Mouse (Mus musculus): ENCODE results near the gene Piezo1.

Gene Piezo1

DNA sequence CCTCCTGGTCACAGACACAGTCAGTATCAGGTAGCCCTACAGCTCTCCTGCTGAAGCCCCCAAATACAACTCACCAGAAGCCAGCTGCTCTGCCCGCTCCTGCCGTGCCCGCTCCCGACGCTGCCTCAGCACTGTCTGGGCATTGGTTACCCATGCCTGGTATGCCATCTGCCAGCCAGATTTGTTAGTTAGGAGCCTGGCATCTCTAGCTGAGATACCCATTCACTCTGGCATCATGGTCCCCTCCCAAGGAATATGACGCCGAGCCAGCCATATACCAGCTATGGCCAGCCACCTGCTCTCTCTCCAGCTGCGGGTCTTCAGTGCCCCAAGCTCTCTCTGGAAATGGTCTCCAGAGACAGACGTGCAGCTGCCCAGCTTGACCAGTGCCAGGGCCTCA lies 62.7 kb downstream of the Piezo1 start:
- no peak for DNase-seq

DNA sequence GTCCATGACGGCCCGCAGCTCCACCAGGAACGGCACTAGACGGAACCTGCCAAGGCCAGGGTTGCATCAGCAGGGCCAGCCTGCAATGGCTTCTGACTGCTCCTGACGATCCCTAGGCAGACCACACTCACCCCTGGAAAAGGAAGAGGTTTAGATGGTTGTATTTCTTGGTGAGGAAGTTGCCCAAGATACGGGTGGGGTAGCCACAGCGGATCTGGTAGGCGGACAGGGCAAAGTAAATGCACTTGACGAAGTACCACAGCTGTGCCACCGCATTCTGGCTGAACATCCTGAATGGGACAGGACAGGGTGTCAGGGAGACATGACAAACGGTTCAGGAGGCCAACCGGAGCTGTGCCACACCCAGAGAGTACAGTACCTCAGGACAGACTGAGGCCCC lies 66.3 kb downstream of the Piezo1 start:
- DNase-seq = no peak

DNA sequence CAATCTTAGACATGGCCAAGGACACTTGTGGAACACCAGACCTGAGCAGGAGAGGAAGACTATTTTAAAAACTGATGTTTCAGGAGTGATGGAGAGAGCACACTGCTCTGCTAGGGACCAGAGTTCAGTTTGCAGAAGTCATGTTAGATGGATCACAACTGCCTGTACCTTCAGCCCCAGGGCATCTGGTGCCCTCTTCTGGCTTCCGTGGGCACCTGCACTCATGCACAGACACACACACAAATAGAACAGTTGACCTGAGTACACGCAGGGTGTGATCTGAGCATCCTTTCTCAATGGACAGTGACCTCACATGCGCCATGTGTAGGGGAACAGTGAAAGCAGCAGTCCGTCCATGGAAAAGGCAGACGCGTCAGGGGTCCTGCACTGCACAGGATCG lies 67.3 kb downstream of the Piezo1 start:
- DNase-seq = no peak

DNA sequence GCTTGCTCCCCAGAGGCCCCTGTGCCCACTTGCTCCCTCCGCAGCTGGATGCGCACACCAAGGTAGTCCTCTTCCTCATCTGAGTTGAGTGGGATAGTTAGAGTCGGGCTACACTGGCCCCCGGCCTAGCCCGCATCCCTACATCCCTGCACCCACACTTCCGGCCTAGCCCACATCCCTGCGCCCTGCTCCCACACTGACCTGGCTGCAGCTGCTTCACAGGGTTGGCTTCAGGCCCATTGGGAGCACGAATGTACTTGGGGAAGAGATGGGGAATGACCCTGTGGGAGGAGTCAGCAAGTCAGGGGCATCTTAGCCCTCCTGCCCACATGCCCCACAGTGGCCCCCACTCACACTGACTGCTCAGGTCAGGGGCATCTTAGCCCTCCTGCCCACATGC lies 68.7 kb downstream of the Piezo1 start:
- DNase-seq = no peak

DNA sequence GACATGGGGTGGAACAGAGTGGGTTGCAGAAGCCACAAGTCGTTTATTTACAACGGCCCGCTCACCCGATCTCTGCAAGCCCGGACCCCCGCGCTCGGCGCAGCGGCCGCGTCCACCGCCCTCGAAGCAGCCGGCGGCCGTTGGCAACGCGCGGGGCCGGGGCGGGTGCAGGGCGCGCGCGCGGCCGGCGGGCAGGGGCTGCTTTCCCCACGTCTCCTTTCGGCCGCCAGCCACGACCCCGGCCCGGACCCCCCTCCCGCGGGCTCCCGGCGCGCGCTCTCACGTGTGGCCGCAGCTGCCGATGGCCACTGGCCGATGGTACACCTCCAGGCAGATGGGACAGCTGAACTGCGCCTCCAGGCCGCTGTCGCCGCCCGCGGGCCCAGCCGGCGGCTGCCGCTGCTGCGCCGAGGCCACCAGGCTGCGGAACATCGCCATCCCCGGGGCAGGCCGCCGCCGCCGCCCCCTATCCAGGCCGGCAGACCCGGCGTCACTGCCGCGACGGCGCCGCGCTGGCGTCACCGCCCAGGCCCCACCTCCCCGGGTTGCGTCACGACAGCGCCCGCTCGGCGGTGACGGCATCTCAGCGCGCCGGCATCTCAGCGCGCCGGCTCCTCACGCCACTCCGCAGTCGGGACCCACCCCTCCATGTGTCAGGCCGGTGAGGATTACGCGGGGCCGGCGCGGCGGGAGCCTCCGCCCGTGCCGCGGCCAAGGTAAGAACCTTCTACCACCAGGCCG lies 75.4 kb downstream of the Piezo1 start, which contains the start of the genes Rnf166 and Ctu2:
Gene Rnf166, minus strand, starts transcription at position 485 of the 741 bp plus-strand sequence.
Gene Ctu2, plus strand, starts transcription at position 564 of the 741 bp plus-strand sequence.
- peak; percentile 93 for DNase-seq

DNA sequence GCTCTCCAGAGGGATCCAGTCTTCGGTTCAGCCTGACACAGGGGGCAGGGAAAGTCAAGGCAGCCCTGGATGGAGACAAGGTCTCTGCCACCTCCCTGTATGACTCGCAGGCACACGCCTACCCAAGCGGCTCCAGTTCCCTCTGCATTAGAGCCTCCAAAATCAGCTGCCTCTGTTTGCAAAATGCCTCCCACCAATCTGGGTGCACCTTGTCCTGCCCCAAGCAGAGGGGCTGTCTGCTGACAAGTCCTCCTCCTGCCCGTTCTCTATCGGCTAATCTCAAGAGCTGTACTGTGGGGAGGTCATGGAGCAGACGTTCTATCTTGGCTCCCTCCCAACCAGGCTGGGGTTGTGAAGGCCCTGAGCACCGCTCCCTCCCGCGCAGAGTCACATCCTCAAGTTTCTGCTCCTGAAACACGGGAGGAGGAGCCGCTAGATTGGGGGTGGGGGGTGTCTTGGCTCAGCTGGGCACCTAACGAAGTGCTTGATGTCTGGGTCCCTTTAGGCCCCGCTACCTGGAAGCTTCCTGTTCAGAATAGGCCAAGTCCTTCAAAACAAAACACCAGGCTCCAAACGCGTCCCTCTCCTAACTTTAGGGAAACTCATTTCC lies 76.1 kb downstream of the Piezo1 start:
- peak; percentile 66 for DNase-seq

DNA sequence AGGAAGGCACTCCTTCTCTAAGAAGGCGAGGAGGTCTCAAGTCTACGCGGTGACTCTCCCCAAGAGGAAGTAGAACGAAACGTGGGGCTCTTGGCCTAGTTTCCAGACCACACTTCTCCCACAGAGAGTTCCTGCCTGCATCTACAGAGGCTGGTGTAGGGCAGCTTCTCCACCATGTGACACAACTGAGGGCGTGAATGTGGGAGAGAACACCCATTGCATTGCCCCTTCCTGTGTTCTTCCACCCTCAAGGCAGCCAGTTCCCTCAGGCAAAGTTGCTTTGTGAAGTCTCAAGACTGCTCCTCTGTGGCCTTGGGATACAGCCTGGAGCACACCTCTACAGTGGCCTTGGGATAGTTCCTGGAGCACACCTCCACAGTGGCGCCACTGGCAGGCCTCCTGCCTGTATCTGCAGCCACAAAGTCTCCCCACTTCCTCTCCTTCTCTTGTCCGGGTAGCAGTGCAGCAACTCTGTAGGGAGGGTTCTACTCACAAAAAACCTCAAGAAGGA lies 77.2 kb downstream of the Piezo1 start:
- no peak for DNase-seq

DNA sequence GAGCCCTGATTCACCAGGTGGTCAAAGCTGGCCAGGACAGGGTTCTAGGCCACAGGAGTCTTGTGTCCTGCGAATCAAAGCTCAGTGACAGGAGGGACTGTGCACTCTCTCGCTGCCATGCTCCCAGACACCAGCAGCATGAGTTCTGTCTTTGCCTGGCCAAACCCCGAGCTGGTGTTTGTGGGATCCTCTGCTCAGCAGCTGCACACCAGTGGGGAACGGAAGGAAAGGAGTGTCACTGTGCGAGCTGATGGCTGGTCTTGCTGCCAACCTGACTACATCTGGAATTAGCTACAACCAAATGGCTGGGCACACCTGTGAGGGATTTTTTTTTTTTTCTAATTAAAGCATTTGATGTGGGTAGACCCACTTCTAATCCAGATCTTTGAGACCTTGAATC lies 80.4 kb downstream of the Piezo1 start:
- no peak for DNase-seq

DNA sequence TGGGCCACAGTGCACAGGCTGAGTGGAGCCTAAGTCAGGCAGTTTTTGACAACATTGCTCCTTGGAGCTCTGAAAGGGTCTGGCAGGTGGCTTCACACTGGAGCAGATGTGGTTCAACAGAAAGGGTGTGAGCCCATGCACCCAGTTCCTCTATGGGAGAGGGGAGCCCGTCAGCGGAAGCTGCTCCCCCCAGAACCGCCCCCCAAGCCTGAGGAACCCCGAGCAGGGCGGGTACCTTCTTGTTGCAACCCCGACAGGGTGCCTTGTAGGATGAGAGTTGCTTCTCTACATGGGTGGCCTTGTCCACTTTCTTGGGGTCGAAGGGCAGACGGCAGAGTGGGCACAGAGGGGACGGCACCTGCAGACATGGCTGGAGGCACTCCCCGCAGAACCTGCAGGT lies 81.2 kb downstream of the Piezo1 start:
- DNase-seq = no peak

DNA sequence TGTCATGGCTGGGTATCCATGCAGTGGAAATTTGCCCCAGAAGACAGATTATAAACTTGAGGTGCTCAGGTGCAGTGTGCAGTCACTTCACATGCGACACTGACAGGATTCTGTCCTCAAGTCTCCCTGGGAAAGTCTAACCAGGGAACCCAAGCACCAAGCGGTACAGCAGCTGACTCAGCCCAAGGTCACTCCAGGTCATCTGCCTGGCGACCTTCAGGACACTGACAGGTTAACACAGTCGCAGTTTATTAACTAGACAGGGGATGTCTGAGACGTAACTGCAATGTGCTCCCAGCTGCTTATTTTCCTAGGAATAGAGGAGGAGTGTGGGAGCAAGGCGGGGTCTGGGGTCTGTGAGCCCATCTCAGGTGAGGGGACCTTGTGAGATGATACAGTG lies 81.7 kb downstream of the Piezo1 start:
- DNase-seq = no peak

DNA sequence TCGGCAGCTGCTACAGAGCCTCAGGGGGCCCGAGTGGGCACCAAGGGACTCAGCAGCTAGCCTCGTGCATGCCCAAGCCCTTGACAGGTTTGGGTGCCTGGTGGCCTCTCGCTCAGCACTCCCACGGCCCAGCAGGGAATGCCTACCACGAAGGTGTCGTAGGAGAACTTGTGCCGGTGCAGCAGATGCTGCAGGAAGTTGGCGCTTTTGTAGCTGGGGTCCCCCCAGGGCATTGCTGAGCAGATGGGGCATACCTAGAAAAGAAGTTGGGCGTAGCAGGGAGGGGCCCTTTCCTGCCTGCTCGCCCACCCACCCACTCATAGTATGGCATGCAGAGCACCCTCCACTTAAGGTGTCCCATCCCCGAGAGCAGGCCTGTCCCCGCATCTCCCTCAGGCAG lies 83.3 kb downstream of the Piezo1 start:
- no peak for DNase-seq

DNA sequence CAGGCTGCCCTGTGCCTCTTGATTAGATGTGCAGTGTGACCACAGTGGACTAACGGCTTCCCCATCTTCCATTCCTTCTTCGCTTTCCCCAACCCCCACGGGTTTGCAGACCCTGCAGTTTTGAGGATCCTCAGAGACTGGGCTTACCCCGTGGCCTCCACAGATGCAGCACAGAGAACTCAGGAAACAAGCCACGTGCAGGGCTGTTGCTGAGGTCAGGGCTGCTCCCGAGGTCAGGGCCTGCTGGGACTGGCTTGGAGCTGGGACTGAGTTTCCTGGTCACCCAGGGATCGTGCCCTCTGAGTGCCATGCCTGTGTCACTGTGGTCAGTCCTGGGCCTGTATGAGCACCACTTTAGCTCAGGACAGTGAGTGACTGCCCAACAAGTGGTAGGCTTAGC lies 86.1 kb downstream of the Piezo1 start:
- no peak for DNase-seq

DNA sequence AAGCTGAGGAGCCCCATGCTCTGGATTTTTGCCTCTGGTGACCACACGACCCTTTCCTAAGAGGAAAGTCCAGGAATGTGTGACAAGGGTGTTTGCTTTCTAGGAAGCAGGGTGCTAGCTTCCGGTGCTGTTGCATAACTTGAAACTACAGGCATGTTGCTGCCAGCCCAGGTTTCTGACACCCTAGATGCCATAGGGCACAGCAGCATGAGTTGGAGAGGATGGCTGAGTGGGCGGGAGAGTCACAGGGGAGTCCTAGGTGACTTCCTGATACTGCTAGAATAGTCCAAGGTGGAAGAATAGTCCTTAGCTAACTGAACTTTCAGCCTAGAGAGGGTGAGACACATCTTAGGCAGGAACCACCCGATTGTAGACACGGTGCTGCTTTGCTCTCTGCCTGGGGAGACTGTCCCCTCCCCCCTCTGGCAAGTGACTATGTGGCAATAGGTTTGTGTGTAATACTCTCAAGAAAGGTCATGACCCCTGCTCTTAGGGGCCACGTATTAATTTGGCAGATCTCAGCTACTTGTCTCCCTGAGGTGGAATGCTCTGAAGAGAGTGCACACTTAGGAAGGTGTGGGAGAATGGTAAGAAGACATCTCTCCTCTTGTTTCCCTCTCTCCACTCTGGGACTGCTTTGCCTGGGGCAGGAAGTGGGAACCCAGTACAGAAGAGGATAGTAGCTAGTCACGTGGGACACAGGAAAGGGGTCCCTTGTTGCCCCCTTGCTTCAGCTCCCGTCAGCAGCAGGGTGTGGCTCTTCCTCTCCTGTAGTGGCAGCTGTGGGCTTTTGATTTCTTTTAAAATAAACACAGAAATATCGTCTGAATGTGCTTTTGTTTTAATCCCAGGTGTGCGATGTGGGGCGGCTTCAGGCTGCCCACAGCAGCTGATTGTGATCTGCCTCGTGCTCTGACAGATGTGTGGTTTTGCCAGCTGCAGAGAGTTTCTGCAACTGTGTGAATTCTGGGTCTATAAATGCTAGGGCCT lies 87.2 kb downstream of the Piezo1 start:
- peak; percentile 54 for DNase-seq

DNA sequence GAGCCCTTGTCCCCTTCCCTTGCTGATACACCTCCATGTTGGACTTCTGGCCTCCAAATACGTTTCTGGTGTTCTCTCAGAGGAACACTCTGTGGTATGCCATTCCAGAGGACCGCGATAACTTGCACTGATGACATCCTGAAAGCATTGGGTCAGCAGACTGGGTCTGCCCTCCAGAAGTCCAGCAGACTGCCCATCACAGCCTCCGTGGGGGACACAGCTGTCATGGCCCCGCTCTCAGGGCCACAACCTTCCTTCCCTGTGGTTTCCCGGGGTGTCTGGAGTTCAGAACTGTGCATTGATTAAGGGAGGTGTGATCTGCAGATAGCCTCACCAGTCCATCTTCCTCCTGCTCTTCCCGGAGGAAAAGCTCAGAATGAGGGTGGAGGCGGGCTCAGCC lies 88.6 kb downstream of the Piezo1 start:
- DNase-seq = no peak

DNA sequence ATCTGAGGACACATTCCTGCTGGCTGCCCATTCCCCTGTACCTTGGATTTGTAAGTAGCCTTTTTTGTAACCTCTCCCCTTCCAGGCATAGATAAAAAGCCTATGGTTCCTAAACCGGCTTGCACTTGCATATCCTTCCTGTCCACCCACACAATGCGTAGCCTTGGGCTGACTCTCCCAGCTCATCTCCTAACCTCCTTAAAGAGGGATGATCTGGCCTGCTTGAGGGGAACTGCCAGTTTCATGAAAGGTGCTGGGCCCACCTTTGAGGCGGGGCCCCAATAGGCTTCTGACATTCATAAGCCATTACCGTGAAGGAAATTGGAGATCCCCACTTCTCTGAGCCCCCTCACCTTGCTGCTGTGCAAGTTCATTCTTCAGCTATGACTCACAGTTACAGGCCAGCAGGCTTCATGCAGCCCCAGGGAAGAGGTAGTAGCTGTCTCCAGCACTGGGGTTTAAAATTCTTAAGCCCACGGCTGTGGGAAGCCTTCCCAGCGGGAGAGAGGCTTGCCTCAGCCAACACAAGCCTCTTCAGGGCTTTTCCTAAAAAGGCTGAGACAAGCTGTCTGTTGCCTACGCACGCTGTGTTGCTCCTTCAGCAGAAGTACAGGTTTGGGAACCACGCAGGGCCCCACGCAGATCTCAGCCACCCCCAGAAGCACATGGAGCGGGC lies 89.5 kb downstream of the Piezo1 start:
- no peak for DNase-seq

DNA sequence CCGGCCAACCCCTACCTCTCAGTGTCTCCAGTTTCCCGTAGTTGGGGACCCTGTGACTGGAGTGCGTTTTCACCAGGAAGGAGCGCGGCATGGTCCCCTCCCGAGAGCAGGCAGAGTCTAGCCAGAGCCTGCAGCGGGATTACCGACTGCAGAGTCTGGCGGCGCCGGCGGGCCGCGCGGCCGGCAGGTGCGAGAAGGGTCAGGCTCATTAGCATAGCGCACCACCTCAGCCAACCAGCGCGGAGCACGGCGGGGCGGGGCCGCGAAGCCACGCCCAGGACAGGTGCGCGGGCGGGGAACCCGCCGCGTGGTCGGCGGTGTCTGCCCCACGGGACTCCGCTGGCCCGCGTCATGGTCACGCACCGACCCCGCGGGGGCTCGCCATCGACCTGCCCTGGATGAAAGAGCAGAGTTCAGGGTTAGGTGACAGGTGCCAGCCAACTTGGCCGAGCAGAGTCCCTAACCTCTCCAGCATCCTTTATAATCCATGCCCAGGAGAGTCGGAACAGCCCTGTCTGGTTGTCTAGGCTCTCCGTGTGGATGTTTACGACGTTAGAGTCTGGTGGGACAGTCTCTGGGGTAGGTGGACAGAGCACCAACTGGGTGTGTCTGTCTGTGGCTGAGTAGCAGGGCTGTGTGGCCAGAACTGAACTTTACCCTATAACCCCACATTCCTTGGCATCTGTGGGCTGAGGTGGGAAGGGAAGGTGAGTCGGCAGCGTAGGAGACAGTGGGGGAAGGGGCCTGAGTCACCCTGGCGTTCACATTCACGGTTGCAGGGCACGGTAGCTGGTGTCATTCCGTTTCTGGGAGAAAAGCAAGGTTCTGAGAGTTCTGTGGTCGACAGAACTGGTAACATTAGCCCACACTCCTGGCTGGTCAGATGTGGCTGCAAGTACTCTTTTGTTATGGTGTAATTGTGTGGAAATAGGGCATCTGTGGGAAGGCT lies 90.3 kb downstream of the Piezo1 start, which contains the start of gene Snai3:
Gene Snai3, minus strand, starts transcription at position 210 of the 949 bp plus-strand sequence.
- peak; percentile 65 for DNase-seq

DNA sequence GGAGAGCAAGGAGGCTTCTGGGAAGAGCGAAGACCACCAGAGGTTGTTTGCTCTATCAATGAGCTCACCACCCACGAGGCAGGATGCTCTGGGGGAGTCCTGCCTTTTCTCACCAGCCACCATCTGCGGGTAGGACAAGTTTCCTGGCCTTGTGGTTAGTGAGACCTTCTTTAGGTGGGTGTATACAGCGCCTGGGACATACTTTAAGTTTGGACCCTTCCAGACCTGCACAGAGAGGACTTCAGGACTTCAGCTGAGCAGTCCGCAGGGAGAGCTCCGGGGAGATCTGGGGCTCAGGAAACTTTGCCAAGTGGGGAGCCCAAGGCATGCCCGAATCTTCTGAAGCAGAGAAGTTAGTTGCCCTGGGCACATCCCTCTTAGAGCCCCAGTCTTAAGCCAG lies 91.1 kb downstream of the Piezo1 start:
- no peak for DNase-seq

DNA sequence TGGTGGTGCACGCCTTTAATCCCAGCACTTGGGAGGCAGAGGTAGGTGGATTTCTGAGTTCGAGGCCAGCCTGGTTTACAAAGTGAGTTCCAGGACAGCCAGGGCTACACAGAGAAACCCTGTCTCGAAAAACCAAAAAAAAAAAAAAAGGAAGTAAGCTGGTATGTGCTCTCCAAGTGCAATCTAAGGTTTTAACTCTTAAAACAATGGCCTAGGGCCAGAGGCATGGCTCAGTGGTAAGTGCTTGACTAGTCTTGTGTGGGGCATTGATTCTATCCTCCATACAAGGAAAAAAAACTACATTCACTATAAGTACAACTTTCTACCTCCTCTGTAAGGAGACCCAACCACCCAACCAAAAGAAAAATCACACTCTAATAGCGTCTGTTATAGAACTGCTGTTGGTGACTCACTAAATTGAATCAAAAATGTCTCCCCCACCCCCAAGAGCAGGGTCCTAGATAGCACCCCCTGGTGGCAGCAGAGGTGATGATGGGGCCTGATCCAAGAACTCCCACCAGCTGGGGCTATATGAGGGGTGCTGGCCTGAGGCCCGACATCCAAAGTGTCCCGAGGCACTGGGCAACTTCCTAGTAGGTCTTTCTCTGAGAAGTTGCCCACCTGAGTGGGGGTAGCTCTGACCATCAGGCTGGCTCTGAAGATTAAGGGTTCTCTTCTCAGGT lies 91.8 kb downstream of the Piezo1 start:
- DNase-seq = peak; percentile 50

DNA sequence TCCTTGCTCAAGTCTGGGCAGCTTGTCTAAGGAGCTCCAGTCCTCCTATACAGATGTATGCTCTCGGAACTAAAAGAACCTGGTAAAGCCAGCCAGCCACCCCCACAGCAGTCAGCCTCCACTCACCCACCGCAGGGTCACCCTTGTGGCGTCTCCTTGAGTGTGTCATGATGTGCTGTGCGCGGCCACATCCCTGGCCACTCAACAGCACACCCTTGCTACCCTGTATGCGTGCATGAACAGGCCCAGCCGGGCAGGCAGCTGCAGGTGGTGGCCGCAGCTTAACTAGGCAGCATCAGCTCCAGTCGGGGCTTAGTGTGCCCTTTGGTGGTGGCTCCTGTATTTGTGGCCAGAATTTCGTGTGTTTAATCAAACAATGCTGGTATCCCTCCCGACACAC lies 94.0 kb downstream of the Piezo1 start:
- DNase-seq = no peak

DNA sequence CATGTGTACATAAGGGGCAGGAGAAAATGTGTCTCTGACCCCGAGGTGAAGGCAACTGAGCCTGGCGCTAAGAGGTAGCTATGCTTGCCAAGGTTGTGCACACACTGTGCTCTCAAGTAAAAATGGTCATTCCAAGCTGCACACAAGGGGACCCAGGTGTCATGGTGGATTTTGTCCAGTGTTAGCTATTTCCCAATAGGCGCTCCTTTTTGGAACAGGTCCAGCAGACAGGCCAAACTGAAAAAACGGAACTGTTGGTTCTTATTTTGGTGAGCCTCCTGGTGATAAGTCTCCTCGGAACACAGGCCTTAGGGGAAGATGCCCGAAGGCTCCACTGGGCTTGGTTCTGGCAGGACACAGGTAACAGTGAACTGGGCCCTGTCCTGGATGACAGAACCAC lies 96.7 kb downstream of the Piezo1 start:
- no peak for DNase-seq

DNA sequence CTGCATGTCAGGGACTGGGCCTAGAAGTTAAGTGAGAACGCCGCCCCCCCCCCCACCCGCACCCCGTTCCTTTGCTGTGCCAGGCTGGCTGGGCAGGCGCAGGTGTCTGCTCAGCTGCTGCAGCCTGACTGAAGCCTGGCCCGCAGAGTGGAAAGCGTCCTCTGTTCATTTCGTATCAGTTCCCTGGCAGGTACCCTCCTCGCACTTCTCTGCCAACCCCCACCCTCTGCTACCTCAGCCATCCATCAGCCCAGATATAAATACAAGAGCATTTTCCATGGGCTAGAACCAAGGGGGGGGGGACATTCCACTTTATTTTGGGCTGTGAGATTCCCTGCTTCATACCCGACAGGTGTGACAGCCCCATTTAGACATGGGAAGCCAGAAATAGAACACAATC lies 99.0 kb downstream of the Piezo1 start:
- DNase-seq = no peak
